ENCODE assay signal across 16 mouse cellular contexts in genomic region chr15:60708678-60709077, GRCm38 (mm10).
DNase-seq lines count a peak whose midpoint lies in the region; ATAC-seq and TF ChIP-seq lines count a peak whose summit lies in the region.
"Had no signal": no experiment of that assay in that cellular context is flagged by ENCODE, and none has a peak within 500 bp of the region (broad histone marks: within the 10 kb centered on the region; RNA-seq: fewer than 3 reads in every experiment).

No protein-coding gene starts in this region.

- no peak overlapping the region for H3K27ac ChIP-seq in kidney, embryonic 15.5 days
- no peak overlapping the region for H3K27ac ChIP-seq in kidney, adult 2 months (ENCODE audit: insufficient read depth, low read depth, low read length)
- no peak overlapping the region for H3K27ac ChIP-seq in forebrain, embryonic 14.5 days (ENCODE audit: low read depth, low read length)
- H3K27ac ChIP-seq: liver, embryonic 12.5 days; stomach, postnatal 0 days had no signal

- H3K4me3 ChIP-seq in kidney, embryonic 15.5 days (replicated peaks): no peak overlapping the region
- H3K4me3 ChIP-seq in kidney, adult 2 months (ENCODE audit: insufficient read depth, low read depth, low read length): no peak overlapping the region
- no peak overlapping the region for H3K4me3 ChIP-seq in forebrain, embryonic 14.5 days (ENCODE audit: low read depth, low read length)
- H3K4me3 ChIP-seq: liver, embryonic 12.5 days had no signal

- no peaks in the 10 kb centered on the region for H3K36me3 ChIP-seq in kidney, embryonic 15.5 days
- no peaks in the 10 kb centered on the region for H3K36me3 ChIP-seq in kidney, adult 2 months (ENCODE audit: control insufficient read depth, insufficient read depth, low read length)
- no peaks in the 10 kb centered on the region for H3K36me3 ChIP-seq in forebrain, embryonic 14.5 days (ENCODE audit: control insufficient read depth, insufficient read depth, low read length)
- H3K36me3 ChIP-seq: liver, embryonic 12.5 days had no signal

- ATAC-seq in kidney, embryonic 15.5 days (replicated peaks; ENCODE audit: low FRiP score): 0 out of 2 replicates have a peak, but pooled peaks have one; percentile 25
- peak; percentile 67 for ATAC-seq in forebrain, embryonic 14.5 days
- ATAC-seq: intestine, embryonic 16.5 days; liver, embryonic 12.5 days had no signal

- DNase-seq in kidney, adult 2 months: no peak
- DNase-seq in ES-CJ7 (ENCODE audit: low read depth, low spot score): peak; percentile 8
- peak; percentile 77 for DNase-seq in brain, embryonic 14.5 days (ENCODE audit: low read depth)
- DNase-seq in forebrain, embryonic 14.5 days (ENCODE audit: low spot score): peak; percentile 66
- no peak for DNase-seq in left cerebral cortex, adult 18-20 months (ENCODE audit: low spot score in 2 of 2)
- DNase-seq in kidney, adult 18-20 months: no peak
- DNase-seq in layer of hippocampus, adult 8-10 months (ENCODE audit: low spot score in 2 of 2): no peak
- DNase-seq: cerebellum, adult 18-20 months; heart, adult 11 months; heart, postnatal 14 days; spleen, adult 18-20 months had no signal

- H3K4me2 ChIP-seq in kidney, embryonic 15.5 days: no peak overlapping the region
- H3K4me2 ChIP-seq in forebrain, embryonic 14.5 days (ENCODE audit: low read length): no peak overlapping the region
- H3K4me2 ChIP-seq: liver, embryonic 12.5 days had no signal

- no peaks in the 10 kb centered on the region for H3K9me3 ChIP-seq in kidney, embryonic 15.5 days (replicated peaks)
- no peaks in the 10 kb centered on the region for H3K9me3 ChIP-seq in forebrain, embryonic 14.5 days (replicated peaks; ENCODE audit: control insufficient read depth, low read length)
- H3K9me3 ChIP-seq: liver, embryonic 12.5 days had no signal

- H3K4me1 ChIP-seq in kidney, embryonic 15.5 days: no peaks in the 10 kb centered on the region
- H3K4me1 ChIP-seq in kidney, adult 2 months (ENCODE audit: control insufficient read depth, insufficient read depth, low read length): no peaks in the 10 kb centered on the region
- H3K4me1 ChIP-seq in forebrain, embryonic 14.5 days (ENCODE audit: control insufficient read depth, insufficient read depth, low read length): no peaks in the 10 kb centered on the region
- H3K4me1 ChIP-seq: liver, embryonic 12.5 days had no signal

- no peak overlapping the region for H3K9ac ChIP-seq in kidney, embryonic 15.5 days
- no peak overlapping the region for H3K9ac ChIP-seq in forebrain, embryonic 14.5 days (ENCODE audit: low read length)
- H3K9ac ChIP-seq: liver, embryonic 12.5 days had no signal

- no peaks in the 10 kb centered on the region for H3K27me3 ChIP-seq in kidney, embryonic 15.5 days
- H3K27me3 ChIP-seq in kidney, adult 2 months (replicated peaks; ENCODE audit: control insufficient read depth, insufficient read depth, low read length): no peaks in the 10 kb centered on the region
- no peaks in the 10 kb centered on the region for H3K27me3 ChIP-seq in forebrain, embryonic 14.5 days (replicated peaks; ENCODE audit: control insufficient read depth, insufficient read depth, low read length)
- H3K27me3 ChIP-seq: CH12.LX; liver, embryonic 12.5 days had no signal

- TF ChIP-seq POLR2A in kidney, adult 2 months (IDR thresholded peaks at IDR 0.05; ENCODE audit: low read depth, low read length): no peak
- no peak for TF ChIP-seq POLR2A in brain, embryonic 14.5 days (IDR thresholded peaks at IDR 0.05; ENCODE audit: borderline replicate concordance, extremely low read depth, insufficient read depth, insufficient read length, poor library complexity, severe bottlenecking)

- no peak for TF ChIP-seq CTCF in kidney, adult 2 months (conservative IDR thresholded peaks at IDR 0.05; ENCODE audit: insufficient read depth, insufficient read length, low read depth, low read length)
- TF ChIP-seq CTCF in brain, embryonic 14.5 days (IDR thresholded peaks at IDR 0.05; ENCODE audit: borderline replicate concordance, extremely low read depth, insufficient read depth, insufficient read length): no peak

Comparison
In these comparisons a context has a peak if more than half of its experiments do, and no peak if none do; other contexts are left out.
1. DNase-seq: peak in ES-CJ7 (single experiment), brain, embryonic 14.5 days (single experiment) and forebrain, embryonic 14.5 days (single experiment); none in kidney, adult 2 months (single experiment), left cerebral cortex, adult 18-20 months (0 of 2), kidney, adult 18-20 months (single experiment) and layer of hippocampus, adult 8-10 months (0 of 2).